Mouse (Mus musculus) liver, embryonic 15.5 days (tissue): ENCODE measurements around the gene Pomp. TPM values are rescaled to one million over a fixed set of nuclear protein-coding genes. Genes with fewer than 3 reads are reported as not detected.
"Not testable (repeated sequence)": the region's sequence is repeated elsewhere in the genome, so short reads cannot be mapped to it uniquely, and the experiment has no call there.

Experiments
- ATAC-seq: fragments of 200-750 bp; cut with Nextera tagmentation; 2 replicates; pipeline ENCODE4 v1.8.0; 2017; ENCODE audit warnings: moderate number of reproducible peaks, mild to moderate bottlenecking, moderate library complexity; ENCODE audit not compliant: insufficient read depth
- H3K27ac ChIP-seq: fragments of 300-500 bp; sonication (generic); replicated peaks from 2 replicates; pipeline ENCODE4 v1.5.1; 2015; ENCODE audit warnings: mild to moderate bottlenecking, inconsistent platforms
- H3K27me3 ChIP-seq: fragments of 300-500 bp; sonication (generic); 2 replicates; pipeline ENCODE4 v1.6.1; 2015; ENCODE audit warnings: mild to moderate bottlenecking, inconsistent platforms
- H3K36me3 ChIP-seq: fragments of 300-500 bp; sonication (generic); replicated peaks from 2 replicates; pipeline ENCODE4 v1.6.1; 2015; ENCODE audit warnings: moderate library complexity, mild to moderate bottlenecking, inconsistent platforms
- H3K4me1 ChIP-seq: fragments of 300-500 bp; sonication (generic); replicated peaks from 2 replicates; pipeline ENCODE4 v1.6.1; 2015; ENCODE audit warnings: inconsistent platforms
- H3K4me2 ChIP-seq: fragments of 300-500 bp; sonication (generic); 2 replicates; pipeline ENCODE4 v1.6.1; 2015; ENCODE audit warnings: moderate library complexity, mild to moderate bottlenecking, inconsistent platforms
- H3K4me3 ChIP-seq: fragments of 300-500 bp; sonication (generic); replicated peaks from 2 replicates; pipeline ENCODE4 v1.5.1; 2015; ENCODE audit warnings: mild to moderate bottlenecking, inconsistent platforms
- H3K9ac ChIP-seq: fragments of 300-500 bp; sonication (generic); 2 replicates; pipeline ENCODE4 v1.6.1; 2015; ENCODE audit warnings: moderate library complexity, mild to moderate bottlenecking, inconsistent platforms
- H3K9me3 ChIP-seq: fragments of 300-500 bp; sonication (generic); replicated peaks from 2 replicates; pipeline ENCODE4 v1.6.1; 2016; ENCODE audit warnings: inconsistent platforms
- WGBS: fragments of 180-500 bp; shearing (Covaris S2); methylation state at CpG from one replicate; pipeline ENCODE4 v1.1.7; 2015; ENCODE audit warnings: mixed read lengths; ENCODE audit not compliant: insufficient replicate concordance; 5-methylcytosine and 5-hydroxymethylcytosine counted together
- polyA plus RNA-seq: library from polyadenylated mRNA; unstranded; fragments of >200 nt; fragmentation: Nextera tagmentation; extraction: Ambion mirVana; gene quantifications from 2 replicates; pipeline ENCODE4 v1.2.1, GENCODE M21; 2015

Gene Pomp
- polyA plus RNA-seq, 1 experiment from 2014 or later = 209 TPM

DNA sequence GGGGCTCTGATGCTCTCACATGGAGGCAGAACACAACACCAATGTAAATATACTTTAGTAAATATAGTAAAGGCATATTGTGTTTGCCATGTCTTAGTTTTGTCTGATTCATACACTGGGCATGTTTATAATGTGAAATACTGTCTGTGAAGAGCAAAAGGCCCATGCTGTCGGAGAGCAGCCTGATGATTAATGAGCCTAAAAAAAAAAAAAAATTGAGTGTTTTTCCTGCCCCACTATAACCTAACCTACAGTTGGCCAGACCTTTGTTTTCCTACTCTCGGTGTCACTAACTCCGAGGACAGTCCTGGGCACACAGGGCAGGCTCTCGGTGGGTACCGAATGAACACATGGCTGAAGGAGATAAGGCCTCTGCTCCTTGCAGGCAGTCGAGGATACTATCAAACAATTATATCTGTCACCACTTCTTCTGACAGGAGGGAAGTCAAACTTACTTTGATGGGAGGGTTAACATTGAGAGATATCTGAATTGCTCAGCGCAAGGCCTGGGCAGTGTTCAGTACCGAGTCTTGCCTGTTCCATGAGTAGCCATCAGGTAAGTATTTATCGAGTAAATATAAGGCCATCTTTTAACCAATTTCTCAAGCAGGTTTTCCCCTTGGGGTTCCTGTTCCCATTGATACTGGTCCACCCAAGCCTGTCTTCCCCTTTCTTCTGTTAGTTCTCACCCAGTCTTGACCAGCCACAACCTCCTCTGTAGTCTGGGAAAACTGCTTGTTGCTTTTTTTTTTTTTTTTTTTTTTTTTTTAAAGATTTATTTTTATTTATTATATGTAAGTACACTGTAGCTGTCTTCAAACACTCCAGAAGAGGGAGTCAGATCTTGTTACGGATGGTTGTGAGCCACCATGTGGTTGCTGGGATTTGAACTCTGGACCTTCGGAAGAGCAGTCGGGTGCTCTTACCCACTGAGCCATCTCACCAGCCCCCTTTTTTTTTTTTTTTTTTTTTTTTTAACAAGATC is 28.3 kb downstream of the Pomp start:
- peak; percentile 92 for ATAC-seq
- peak overlapping the region; percentile 77 for H3K27ac ChIP-seq

GRCm38 (mm10) chr5:147892735-147893134 is 32.5 kb downstream of the Pomp start:
- H3K9me3 ChIP-seq = no peaks in the 10 kb centered on the region
- no peak for ATAC-seq
- no peak overlapping the region for H3K9ac ChIP-seq
- H3K36me3 ChIP-seq = peaks cover 5% of the 10 kb centered on the region; the same call in 1 of the 2 replicates
- 29% methylated on average over 6 of the region's 6 CpGs for WGBS
- peaks cover 68% of the 10 kb centered on the region for H3K4me1 ChIP-seq
- H3K4me3 ChIP-seq = peak overlapping the region; percentile 75
- H3K27ac ChIP-seq = peak overlapping the region; percentile 87
- 0 out of 2 replicates have a peak, but pooled peaks cover 3% of the 10 kb centered on the region for H3K27me3 ChIP-seq
- H3K4me2 ChIP-seq = peak overlapping the region; percentile 82

More for the DNA sequence above, 28.3 kb downstream of the Pomp start:
- peaks cover 50% of the 10 kb centered on the region for H3K4me1 ChIP-seq
- H3K4me3 ChIP-seq = no peak overlapping the region
- H3K36me3 ChIP-seq = peaks cover 34% of the 10 kb centered on the region
- WGBS = 28% methylated on average over 10 of the region's 12 CpGs
- H3K27me3 ChIP-seq = no peaks in the 10 kb centered on the region
- no peaks in the 10 kb centered on the region for H3K9me3 ChIP-seq
- peak overlapping the region; percentile 41 for H3K4me2 ChIP-seq
- no peak overlapping the region for H3K9ac ChIP-seq

GRCm38 (mm10) chr5:147893143-147893542 is 32.9 kb downstream of the Pomp start:
- WGBS = 10% methylated on average over 9 of the region's 9 CpGs
- peak overlapping the region; percentile 75 for H3K4me3 ChIP-seq
- peak; percentile 7; the same call in 1 of the 2 replicates for ATAC-seq
- H3K4me2 ChIP-seq = peak overlapping the region; percentile 82
- H3K9me3 ChIP-seq = no peaks in the 10 kb centered on the region
- H3K4me1 ChIP-seq = peaks cover 63% of the 10 kb centered on the region
- peak overlapping the region; percentile 87 for H3K27ac ChIP-seq
- H3K27me3 ChIP-seq = 0 out of 2 replicates have a peak, but pooled peaks cover 3% of the 10 kb centered on the region
- H3K9ac ChIP-seq = peak overlapping the region; percentile 70
- peaks cover 5% of the 10 kb centered on the region; the same call in 1 of the 2 replicates for H3K36me3 ChIP-seq

DNA sequence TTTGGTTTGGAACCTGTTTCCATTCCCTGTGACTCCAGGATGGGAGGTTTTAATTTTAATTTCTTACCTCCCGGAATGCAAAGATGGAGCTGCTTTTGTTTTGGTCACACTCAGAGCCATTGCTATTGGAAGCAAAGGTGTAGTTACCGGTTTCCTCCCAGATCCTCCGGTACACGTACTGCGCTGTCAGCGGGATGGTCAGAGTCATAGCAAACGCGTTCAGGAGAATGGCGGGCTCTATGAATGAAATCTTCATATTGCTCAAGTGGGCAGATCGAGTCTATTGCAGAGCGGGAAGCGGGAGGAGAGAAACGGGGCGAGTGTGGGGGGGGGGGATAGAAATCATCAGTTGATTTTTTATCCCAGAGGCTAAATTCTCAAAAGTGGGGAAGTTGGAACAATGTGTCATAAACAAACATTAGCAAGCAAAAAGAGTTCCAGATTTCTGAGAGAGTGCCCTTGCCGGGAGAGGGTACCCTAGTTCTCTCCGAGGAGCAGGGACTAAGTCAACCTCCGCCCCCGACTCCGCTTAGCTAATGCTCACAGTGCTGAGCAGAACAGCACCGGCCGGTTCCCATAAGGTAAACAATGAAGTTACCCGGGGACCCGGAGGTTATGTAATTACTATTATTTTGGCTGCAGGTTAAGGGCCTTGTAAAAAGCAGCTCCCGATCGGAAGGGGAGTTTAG is 33.6 kb downstream of the Pomp start:
- peak overlapping the region; percentile 75 for H3K4me3 ChIP-seq
- WGBS = 2% methylated on average over 25 of the region's 25 CpGs
- 0 out of 2 replicates have a peak, but pooled peaks cover 3% of the 10 kb centered on the region for H3K27me3 ChIP-seq
- peak overlapping the region; percentile 82 for H3K4me2 ChIP-seq
- peak overlapping the region; percentile 87 for H3K27ac ChIP-seq
- H3K36me3 ChIP-seq = peaks cover 5% of the 10 kb centered on the region; the same call in 1 of the 2 replicates
- no peaks in the 10 kb centered on the region for H3K9me3 ChIP-seq
- ATAC-seq = peak; percentile 34
- H3K9ac ChIP-seq = peak overlapping the region; percentile 70
- H3K4me1 ChIP-seq = peaks cover 56% of the 10 kb centered on the region

DNA sequence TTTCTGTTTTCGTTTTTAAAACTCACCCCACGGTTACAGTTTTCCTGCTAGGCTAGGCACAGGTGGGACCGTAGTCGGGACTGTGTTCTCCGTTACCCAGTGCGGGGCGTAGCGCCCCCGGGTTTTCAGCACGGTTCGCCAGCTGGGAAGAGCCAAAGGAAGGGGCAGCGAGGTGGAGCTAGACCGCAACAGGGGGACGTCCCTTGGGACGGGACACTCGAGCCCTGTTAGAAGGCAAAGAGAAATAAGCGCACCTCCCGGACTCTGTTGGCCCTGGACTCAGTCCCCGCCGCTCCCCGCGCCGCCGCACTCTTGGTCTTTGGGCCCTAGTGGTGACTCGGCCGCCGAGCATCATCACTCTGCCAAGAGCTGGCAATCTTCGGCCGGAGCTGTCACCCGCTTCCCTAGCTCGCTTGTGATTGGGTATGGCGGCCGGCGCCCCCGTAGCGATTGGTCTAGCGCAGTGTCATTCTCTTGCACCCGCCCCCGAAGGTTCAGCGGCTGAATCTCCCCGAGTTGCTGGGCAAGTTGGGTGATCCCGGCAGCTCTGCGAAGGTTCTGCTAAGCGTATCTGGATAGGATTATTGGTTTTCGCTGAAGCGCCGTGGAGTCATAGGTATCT is 34.3 kb downstream of the Pomp start, which contains the start of gene Slc46a3:
Gene Slc46a3, minus strand, starts transcription at position 361 of the 622 bp plus-strand sequence.
- H3K9me3 ChIP-seq = no peaks in the 10 kb centered on the region
- WGBS = under 1% methylated on average over 47 of the region's 47 CpGs

DNA sequence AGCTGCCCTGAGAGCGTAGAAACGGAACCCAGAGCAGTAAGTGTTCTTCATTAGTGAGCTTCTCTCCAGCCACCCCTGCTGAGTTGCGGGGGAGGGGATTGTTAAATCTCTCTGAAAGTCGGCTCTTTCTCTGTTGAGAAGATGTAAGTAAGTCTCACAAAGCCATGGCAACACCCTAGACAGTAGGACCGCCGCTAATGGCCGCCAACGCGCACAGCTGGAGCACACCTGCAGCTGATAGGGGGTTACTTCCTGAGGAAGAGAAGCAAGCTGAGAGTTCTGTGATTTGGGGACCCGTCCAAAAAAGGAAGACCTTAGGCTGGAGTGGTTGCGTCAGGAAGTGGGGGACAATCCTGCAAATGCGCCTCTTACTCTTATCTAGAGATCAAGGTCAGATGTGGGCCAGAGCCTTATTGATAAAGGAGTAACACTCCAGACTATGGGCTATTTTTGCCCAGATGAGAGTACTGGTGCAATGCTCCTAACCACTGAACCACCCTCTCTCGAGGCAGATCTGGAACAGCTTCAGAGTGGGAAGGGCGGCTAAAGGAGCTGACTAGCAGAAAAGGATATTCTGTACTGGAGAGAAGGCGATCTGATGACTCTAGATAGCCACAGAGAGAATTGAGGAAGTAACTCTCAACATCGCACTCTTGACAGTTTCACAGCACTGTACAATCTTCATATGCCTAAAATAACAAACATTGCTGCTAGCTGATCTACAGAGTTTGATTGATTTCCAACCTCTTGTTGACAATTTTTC is 35.4 kb downstream of the Pomp start:
- Histone ChIP-seq H3K9ac (peak overlapping the region; percentile 49), H3K4me2 (peak overlapping the region; percentile 82), H3K36me3 (peaks cover 5% of the 10 kb centered on the region; the same call in 1 of the 2 replicates), H3K9me3 (no peaks in the 10 kb centered on the region), H3K27me3 (0 out of 2 replicates have a peak, but pooled peaks cover 3% of the 10 kb centered on the region), H3K27ac (peak overlapping the region; percentile 51; the same call in 1 of the 2 replicates), H3K4me1 (peaks cover 48% of the 10 kb centered on the region), H3K4me3 (peak overlapping the region; percentile 75)
- 5% methylated on average over 16 of the region's 16 CpGs for WGBS
- ATAC-seq = no peak

More for the DNA sequence above, 34.3 kb downstream of the Pomp start, which contains the start of gene Slc46a3:
- Histone ChIP-seq H3K27me3 (0 out of 2 replicates have a peak, but pooled peaks cover 3% of the 10 kb centered on the region), H3K36me3 (peaks cover 5% of the 10 kb centered on the region; the same call in 1 of the 2 replicates), H3K4me3 (peak within 1 kb of the TSS; percentile 75), H3K4me1 (peaks cover 54% of the 10 kb centered on the region), H3K27ac (peak within 1 kb of the TSS; percentile 87), H3K9ac (peak within 1 kb of the TSS; percentile 70), H3K4me2 (peak within 1 kb of the TSS; percentile 82)
- ATAC-seq = peak; percentile 95

DNA sequence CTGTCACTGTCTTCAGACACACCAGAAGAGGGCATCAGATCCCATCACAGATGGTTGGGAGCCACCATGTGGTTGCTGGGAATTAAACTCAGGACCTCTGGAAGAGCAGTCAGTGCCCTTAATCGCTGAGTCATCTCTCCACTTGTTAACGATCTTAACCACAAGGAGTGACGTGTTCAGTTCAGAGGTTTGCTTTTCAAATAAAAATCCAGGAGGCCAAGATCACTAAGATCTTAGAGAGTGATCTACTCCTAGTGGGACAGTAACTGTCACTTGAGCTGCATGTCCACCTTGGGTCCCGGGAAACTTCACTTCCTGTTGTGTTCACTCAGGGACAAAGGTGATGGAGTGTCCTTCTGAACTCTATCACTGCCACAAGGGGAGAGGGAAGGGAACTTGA is 36.2 kb downstream of the Pomp start:
- not testable (repeated sequence) for H3K4me2 ChIP-seq, H3K27ac ChIP-seq, H3K9me3 ChIP-seq, H3K4me3 ChIP-seq, H3K27me3 ChIP-seq, ATAC-seq, H3K36me3 ChIP-seq, H3K9ac ChIP-seq
- 24% methylated on average over 4 of the region's 4 CpGs for WGBS
- peaks cover 40% of the 10 kb centered on the region for H3K4me1 ChIP-seq

DNA sequence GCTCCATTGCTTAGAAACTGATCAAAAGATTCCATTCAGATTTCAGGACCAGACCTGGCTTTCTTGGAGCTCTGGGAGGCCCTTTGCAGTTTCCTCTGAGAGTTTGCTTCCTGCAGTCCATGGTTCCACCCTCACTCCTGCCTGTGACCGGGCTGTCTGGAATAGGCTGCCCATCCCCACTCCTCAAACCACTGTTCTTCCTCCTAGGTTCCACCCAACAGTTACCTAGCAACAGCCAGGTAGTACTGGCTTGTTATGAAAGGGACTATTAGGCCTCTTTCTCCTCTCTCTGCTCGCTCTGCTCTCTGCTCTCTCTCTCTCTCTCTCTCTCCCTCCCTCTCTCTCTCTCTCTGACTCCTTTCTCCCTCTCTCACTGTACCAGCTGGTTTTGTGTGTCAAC is 38.0 kb downstream of the Pomp start:
- no peak overlapping the region for H3K4me3 ChIP-seq
- peaks cover 30% of the 10 kb centered on the region for H3K4me1 ChIP-seq
- WGBS = 55% methylated on average over 2 of the region's 2 CpGs
- H3K9me3 ChIP-seq = no peaks in the 10 kb centered on the region
- no peak overlapping the region for H3K4me2 ChIP-seq
- H3K9ac ChIP-seq = no peak overlapping the region
- no peaks in the 10 kb centered on the region for H3K36me3 ChIP-seq
- no peak for ATAC-seq
- no peak overlapping the region for H3K27ac ChIP-seq
- H3K27me3 ChIP-seq = 0 out of 2 replicates have a peak, but pooled peaks cover 3% of the 10 kb centered on the region

DNA sequence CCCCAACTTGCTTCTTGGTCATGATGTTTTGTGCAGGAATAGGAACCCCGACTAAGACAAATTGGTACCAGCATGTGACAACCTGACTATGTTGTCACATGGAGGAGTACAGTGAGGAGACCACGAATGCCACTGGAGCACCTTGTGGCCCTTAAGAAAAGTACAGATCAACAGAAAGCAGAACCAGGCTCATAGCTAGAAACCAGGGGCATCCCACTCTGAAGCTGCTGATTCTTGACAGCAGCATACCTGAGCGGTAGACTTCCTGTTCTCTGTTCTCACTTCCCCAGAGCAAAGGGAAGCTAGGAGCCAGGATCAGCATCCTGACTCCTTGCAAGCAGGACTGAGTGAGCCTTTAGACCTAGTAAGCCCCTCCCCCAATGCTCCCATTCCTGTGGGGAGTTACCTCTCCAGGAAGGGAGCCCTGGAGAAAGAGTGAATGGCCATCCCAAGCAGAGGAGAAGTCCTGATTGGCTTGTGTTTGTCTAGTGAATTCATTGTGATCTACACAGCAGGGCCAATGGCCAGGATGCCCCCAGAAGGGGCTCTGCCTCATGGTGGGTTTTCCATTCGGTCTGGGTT is 38.8 kb downstream of the Pomp start:
- 37% methylated on average over 4 of the region's 4 CpGs for WGBS
- no peak for ATAC-seq
- Histone ChIP-seq H3K9me3 (no peaks in the 10 kb centered on the region), H3K4me2 (no peak overlapping the region), H3K36me3 (no peaks in the 10 kb centered on the region), H3K9ac (no peak overlapping the region), H3K27ac (no peak overlapping the region), H3K4me1 (peaks cover 23% of the 10 kb centered on the region), H3K27me3 (0 out of 2 replicates have a peak, but pooled peaks cover 3% of the 10 kb centered on the region), H3K4me3 (no peak overlapping the region)
